Mouse (Mus musculus) intestine, embryonic 16.5 days (tissue): ENCODE measurements around the gene Dag1. TPM values are rescaled to one million over a fixed set of nuclear protein-coding genes. Genes with fewer than 3 reads are reported as not detected.

ENCODE experiments used
- ATAC-seq: fragments of 200-750 bp; cut with Nextera tagmentation; 2 replicates; pipeline ENCODE4 v1.8.0; 2017; ENCODE audit warnings: moderate TSS enrichment, moderate library complexity
- H3K27ac ChIP-seq: fragments of 300-500 bp; sonication (generic); 2 replicates; pipeline ENCODE4 v1.5.1; 2014; ENCODE audit warnings: mild to moderate bottlenecking, low read length
- H3K27me3 ChIP-seq: fragments of 300-500 bp; sonication (generic); replicated peaks from 2 replicates; pipeline ENCODE4 v1.6.1; 2014; ENCODE audit warnings: low read length, control low read depth, mixed read lengths; ENCODE audit not compliant: control insufficient read depth, insufficient read depth
- H3K36me3 ChIP-seq: fragments of 300-500 bp; sonication (generic); 2 replicates; pipeline ENCODE4 v1.6.1; 2014; ENCODE audit warnings: low read length, control low read depth; ENCODE audit not compliant: control insufficient read depth, insufficient read depth
- H3K4me1 ChIP-seq: fragments of 300-500 bp; sonication (generic); 2 replicates; pipeline ENCODE4 v1.6.1; 2014; ENCODE audit warnings: low read length, control low read depth, mixed read lengths; ENCODE audit not compliant: control insufficient read depth, insufficient read depth
- H3K4me2 ChIP-seq: fragments of 300-500 bp; sonication (generic); 2 replicates; pipeline ENCODE4 v1.6.1; 2014; ENCODE audit warnings: low read depth, low read length, control low read depth
- H3K4me3 ChIP-seq: fragments of 300-500 bp; sonication (generic); 2 replicates; pipeline ENCODE4 v1.5.1; 2014; ENCODE audit warnings: mild to moderate bottlenecking, low read length
- H3K9ac ChIP-seq: fragments of 300-500 bp; sonication (generic); 2 replicates; pipeline ENCODE4 v1.6.1; 2014; ENCODE audit warnings: low read depth, low read length
- H3K9me3 ChIP-seq: fragments of 300-500 bp; sonication (generic); 2 replicates; pipeline ENCODE4 v1.6.1; 2016; ENCODE audit warnings: low read length, control low read depth; ENCODE audit not compliant: control insufficient read depth
- WGBS: fragments of 180-500 bp; shearing (Covaris S2); extraction: QIAGEN DNeasy Blood & Tissue Kit; methylation state at CpG from one replicate; pipeline ENCODE4 v1.1.7; 2014; 5-methylcytosine and 5-hydroxymethylcytosine counted together
- polyA plus RNA-seq: library from polyadenylated mRNA; unstranded; fragments of >200 nt; fragmentation: Nextera tagmentation; extraction: Ambion mirVana; gene quantifications from 2 replicates; pipeline ENCODE4 v1.2.1, GENCODE M21; 2015

Gene Dag1
- polyA plus RNA-seq, 1 experiment from 2014 or later, result 67.9 TPM

- Histone ChIP-seq H3K4me3 (no peak overlapping the region), H3K36me3 (no peaks in the 10 kb centered on the region), H3K27ac (no peak overlapping the region), H3K4me1 (no peaks in the 10 kb centered on the region), H3K27me3 (no peaks in the 10 kb centered on the region), H3K9me3 (no peaks in the 10 kb centered on the region), H3K4me2 (no peak overlapping the region), H3K9ac (no peak overlapping the region)
- no peak for ATAC-seq
- WGBS, result 65% methylated on average over 7 of the region's 7 CpGs
Observed at GRCm38 (mm10) chr9:108157891-108158290, 105.9 kb downstream of the Dag1 start.

GRCm38 (mm10) chr9:108157451-108157850 lies 106.3 kb downstream of the Dag1 start:
- WGBS, result 86% methylated on average over 6 of the region's 6 CpGs
- no peak overlapping the region for H3K9ac ChIP-seq
- H3K4me1 ChIP-seq, result no peaks in the 10 kb centered on the region
- no peaks in the 10 kb centered on the region for H3K36me3 ChIP-seq
- H3K4me3 ChIP-seq, result no peak overlapping the region
- H3K27me3 ChIP-seq, result no peaks in the 10 kb centered on the region
- H3K4me2 ChIP-seq, result no peak overlapping the region
- no peak for ATAC-seq
- H3K27ac ChIP-seq, result no peak overlapping the region
- H3K9me3 ChIP-seq, result no peaks in the 10 kb centered on the region

- no peak for ATAC-seq
- Histone ChIP-seq H3K27ac (no peak overlapping the region), H3K4me2 (no peak overlapping the region), H3K36me3 (no peaks in the 10 kb centered on the region), H3K9me3 (no peaks in the 10 kb centered on the region), H3K27me3 (no peaks in the 10 kb centered on the region), H3K4me1 (no peaks in the 10 kb centered on the region), H3K9ac (no peak overlapping the region), H3K4me3 (no peak overlapping the region)
- WGBS, result 90% methylated on average over 5 of the region's 5 CpGs
Observed at GRCm38 (mm10) chr9:108156786-108157185, 107.0 kb downstream of the Dag1 start.

- no peaks in the 10 kb centered on the region for H3K4me1 ChIP-seq
- 86% methylated on average over 12 of the region's 12 CpGs for WGBS
- no peaks in the 10 kb centered on the region for H3K9me3 ChIP-seq
- H3K27me3 ChIP-seq, result no peaks in the 10 kb centered on the region
- no peaks in the 10 kb centered on the region for H3K36me3 ChIP-seq
- no peak overlapping the region for H3K9ac ChIP-seq
- ATAC-seq, result no peak
- H3K4me3 ChIP-seq, result no peak overlapping the region
- no peak overlapping the region for H3K27ac ChIP-seq
- no peak overlapping the region for H3K4me2 ChIP-seq
Observed at GRCm38 (mm10) chr9:108154814-108155213, 108.9 kb downstream of the Dag1 start.

Other genes with a start within 250 kb of the Dag1 start
- gene Gmppb, start 214.7 kb downstream of the Dag1 start, polyA plus RNA-seq, result 105 and 115 TPM in 2 replicates
- gene Amigo3, start 210.8 kb downstream of the Dag1 start, polyA plus RNA-seq, result 3.2 and 4.2 TPM in 2 replicates
- gene Mst1, start 183.5 kb downstream of the Dag1 start, polyA plus RNA-seq, result 1.8 and 2.0 TPM in 2 replicates
- 20.3 and 22.3 TPM in 2 replicates for gene Rnf123, start 180.6 kb downstream of the Dag1 start, polyA plus RNA-seq
- 105 and 109 TPM in 2 replicates for gene Apeh, start 169.4 kb downstream of the Dag1 start, polyA plus RNA-seq
- 5.4 TPM in 2 replicates for gene Bsn, start 73.6 kb downstream of the Dag1 start, polyA plus RNA-seq
- 24.6 and 29.1 TPM in 2 replicates for gene Nicn1, start 26.5 kb upstream of the Dag1 start, polyA plus RNA-seq
- 15.5 TPM in 2 replicates for gene Amt, start 32.9 kb upstream of the Dag1 start, polyA plus RNA-seq
- gene Rhoa, start 42.2 kb upstream of the Dag1 start, polyA plus RNA-seq, result 425 and 427 TPM in 2 replicates
- gene Tcta, start 42.2 kb upstream of the Dag1 start, polyA plus RNA-seq, result 40.9 and 45.1 TPM in 2 replicates
- gene Gpx1, start 74.9 kb upstream of the Dag1 start, polyA plus RNA-seq, result 1,298 and 1,315 TPM in 2 replicates
- gene Usp4, start 83.9 kb upstream of the Dag1 start, polyA plus RNA-seq, result 84.4 and 92.1 TPM in 2 replicates
- 0.49 and 0.55 TPM in 2 replicates for gene 1700102P08Rik, start 128.8 kb upstream of the Dag1 start, polyA plus RNA-seq
- 1.1 TPM in 2 replicates for gene Ccdc36, start 164.5 kb upstream of the Dag1 start, polyA plus RNA-seq
- not detected in 2 replicates for gene BC048562, start 172.5 kb upstream of the Dag1 start, polyA plus RNA-seq
- 49.2 and 53.5 TPM in 2 replicates for gene Ccdc71, start 196.6 kb upstream of the Dag1 start, polyA plus RNA-seq
- 44.7 and 49.6 TPM in 2 replicates for gene Klhdc8b, start 197.6 kb upstream of the Dag1 start, polyA plus RNA-seq
- gene Lamb2, start 215.8 kb upstream of the Dag1 start, polyA plus RNA-seq, result 26.6 and 33.6 TPM in 2 replicates
- 35.7 and 42.8 TPM in 2 replicates for gene Usp19, start 226.6 kb upstream of the Dag1 start, polyA plus RNA-seq
- 111 and 118 TPM in 2 replicates for gene Qars, start 243.7 kb upstream of the Dag1 start, polyA plus RNA-seq